Mouse (Mus musculus) skeletal muscle tissue, adult 2 months (tissue): ENCODE data around the gene Snap23.
"Not testable (repeated sequence)": the region's sequence is repeated elsewhere in the genome, so short reads cannot be mapped to it uniquely, and the experiment has no call there.

Experiments used
- DNase-seq: peaks from one replicate; pipeline ENCODE4 v3.0.0-alpha.2; 2012; ENCODE audit warnings: low read depth, low spot score

The Snap23 gene

DNA sequence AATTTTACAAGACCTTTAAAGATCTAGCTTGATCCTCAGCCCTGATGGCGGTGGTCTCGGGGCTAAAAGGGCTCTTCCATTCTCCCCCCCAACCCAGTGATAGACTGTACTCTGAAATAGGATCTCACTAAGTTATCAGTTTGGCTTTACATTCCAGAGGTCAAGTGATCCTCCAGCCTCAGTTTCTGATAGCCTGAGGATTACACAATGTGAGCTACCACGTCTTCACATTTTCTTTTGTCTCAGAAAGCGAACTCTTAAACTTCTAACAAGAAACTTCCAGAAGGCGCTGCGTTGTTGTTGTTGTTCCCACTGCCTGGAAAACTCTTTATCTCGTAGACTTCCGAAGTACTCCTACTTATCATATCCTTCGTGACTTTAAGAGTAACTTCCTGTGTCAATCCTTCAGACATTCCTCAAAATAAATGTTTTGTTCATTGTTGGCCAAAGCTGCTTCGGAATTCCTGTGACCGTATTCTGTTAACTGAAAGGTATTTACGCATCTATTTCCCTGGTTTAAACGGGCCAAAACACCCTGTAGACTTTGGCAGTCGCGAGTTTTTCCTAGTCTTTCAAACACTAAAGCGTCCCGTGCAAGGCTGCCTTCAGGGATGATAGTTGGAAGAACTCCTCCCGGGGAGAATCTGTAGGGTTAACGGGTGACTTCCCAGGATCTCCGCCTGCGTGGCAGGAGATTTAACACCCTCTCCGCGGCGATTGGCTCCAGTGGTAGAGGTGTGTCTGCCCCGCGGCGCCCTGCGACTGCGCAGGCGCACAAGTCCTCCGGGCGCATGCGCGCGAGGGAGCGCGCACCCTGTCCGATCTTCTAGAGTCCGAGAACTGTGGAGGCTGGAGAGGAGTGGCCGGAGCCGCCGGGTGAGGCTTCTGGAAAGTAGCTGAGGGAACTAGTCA is at the start of gene Snap23:
Snap23 (plus strand) TSS at position 786 of the 912 bp plus-strand sequence.
- peak; percentile 99 for DNase-seq

DNA sequence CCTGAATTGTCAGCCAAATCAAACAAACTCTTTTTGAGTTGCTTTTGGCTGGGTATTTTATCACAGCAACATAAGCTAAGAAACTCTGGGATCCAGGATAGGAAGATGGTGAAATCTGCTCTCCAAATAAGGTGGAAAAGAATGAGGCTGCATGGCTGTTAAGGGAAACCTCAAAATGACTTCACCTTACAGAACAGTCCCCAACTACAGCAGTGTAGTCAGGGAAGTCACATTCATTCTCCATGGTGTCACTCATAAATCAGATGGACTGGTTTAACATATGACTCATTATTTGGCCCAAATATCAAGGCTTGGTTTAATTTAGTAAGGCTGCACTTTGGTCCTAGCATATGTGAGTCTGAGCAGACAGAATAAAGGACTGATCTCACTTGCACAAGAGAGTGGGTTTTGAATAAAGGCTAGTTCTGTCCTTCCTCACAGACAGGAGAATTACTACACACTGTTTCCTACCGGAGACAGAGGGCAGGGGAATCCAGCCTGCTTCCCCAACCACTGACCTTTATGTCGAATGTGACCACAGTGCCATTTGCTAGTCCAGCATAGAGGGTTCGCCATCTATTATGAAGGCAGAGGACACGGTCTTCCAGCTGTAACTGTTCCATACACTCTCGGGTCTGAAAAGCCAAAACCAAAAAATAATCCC is 48.8 kb upstream of the Snap23 start:
- peak; percentile 42 for DNase-seq

DNA sequence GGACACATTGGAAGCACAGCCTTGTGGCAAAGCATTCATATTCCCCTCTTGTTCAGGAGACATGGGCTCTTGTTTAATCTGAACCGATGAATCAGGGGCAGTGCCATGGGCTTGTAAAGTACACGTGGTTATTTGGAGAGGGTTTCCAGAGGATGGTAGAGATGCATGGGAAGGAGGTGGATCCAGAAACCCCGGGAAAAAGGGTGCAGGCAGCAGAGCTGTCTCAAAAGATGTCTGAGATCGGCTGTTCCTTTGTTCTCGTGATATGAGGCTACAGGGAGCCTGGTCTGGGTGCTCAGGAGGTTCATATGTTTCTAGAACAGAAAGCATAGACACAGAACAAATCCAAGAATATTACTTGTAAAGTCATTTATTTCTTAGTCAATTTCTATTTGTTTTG is 40.7 kb upstream of the Snap23 start:
- no peak for DNase-seq

DNA sequence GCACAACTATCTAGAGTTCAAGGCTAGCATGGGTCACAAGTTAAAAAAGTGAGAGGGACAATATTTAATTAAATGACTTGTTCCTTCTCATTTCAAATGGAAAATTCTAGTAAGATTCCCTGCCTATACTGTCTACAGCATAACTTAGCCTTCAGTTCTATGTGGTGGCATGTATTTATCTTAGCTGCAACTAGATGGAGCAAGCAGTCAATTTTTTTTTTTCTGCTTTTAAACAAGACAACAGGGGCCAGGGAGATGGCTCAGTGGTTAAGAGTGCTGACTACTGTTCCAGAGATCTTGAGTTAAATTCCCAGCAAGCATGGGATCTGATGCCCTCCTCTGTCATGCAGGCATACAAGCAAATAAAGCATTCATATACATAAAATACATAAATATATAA is 37.9 kb upstream of the Snap23 start:
- DNase-seq, result no peak

DNA sequence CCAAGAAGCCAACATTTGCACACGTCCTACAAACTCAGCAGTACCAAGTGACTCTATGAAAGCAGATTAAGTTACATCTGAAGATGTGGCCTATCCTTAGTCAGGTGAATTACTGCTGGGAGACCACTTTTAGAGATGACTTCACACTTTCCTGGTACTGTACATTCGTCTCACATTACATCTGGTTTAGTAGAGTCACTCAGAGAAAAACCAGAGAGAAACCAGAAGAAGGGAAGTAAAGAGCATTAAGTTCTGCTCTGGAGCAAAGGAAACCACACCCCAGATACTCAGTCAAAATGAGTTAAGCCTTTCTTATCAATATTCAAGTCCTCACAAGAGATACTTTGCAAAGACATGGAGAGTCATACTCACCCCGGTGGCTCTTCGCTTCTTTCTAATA is 36.2 kb upstream of the Snap23 start:
- DNase-seq, result peak; percentile 32

DNA sequence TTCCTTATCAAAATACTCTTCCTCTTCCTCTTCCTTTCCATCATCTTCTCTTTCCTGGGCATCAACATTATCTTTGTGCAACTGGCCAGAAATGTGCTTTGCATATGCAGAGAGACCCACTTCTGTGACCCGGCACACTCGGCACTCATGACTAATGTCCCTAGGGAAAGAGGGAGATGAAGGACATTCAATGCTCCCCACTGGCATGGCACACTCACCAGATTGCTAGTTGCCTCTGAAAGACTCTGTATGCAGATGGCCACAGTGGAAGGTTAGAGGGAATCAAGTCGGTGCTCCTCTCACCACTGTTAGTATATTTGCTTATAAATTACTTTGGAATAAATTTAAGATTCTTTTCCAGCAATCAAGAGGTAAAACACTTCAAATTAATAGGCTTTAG is 28.1 kb upstream of the Snap23 start:
- DNase-seq, result no peak

DNA sequence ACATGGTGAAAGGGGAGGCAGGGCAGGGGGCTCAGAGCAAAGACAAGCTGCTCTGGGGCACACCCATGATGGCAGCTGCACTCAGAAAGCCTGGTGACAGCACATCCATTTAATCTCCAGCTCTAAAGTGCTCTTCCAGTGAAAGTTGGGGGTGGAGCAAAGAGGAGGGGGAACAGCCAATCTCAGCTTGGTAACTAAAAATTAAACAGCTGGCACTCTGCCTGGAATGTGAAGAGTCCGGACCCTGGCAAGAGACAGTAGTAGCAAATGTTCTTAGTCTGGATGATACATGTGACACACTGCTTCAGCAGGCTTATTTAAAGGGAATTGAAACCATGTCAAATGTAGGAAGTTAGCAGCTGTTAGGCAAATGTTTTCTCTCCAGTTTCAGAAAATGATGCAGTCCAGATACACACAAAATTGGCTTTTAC is 27.7 kb upstream of the Snap23 start:
- DNase-seq, result peak; percentile 96

DNA sequence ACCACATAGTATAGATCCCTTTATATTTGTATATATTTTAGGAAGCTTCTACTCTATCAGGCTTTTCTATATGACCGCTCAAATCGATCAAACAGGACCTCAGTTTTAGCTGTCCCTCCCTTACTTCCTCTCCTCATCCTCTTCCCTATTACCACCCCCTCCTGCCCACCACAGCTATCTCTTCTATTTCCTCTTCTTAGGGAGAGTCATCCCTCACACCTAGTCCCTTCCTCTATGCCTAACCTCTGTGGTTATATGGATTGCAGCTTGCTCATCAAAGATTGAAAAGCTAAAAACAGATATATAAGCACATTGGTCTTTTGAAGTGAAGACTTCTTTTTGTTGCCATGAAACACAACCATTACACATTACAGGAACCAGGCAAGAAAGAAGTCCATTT is 22.7 kb upstream of the Snap23 start:
- no peak for DNase-seq

DNA sequence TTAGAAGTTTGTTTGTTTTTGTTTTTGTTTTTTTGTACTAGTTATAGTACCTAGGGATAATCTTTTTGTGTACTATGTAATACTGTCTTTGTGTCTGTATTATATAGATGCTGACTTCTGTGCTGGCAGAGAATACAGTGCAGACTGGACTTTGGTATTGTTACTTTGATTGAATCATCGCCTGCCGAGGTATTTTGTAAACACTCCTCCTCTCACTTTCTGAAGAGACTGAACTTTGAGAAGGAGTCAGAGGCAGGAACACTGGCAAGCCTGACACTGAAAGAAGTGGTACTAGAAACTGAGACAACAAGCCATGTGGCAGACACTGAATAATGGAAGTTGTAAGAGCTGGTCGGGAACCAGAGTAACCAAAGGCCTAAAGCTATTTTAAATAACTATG is 10.6 kb upstream of the Snap23 start:
- DNase-seq, result no peak

DNA sequence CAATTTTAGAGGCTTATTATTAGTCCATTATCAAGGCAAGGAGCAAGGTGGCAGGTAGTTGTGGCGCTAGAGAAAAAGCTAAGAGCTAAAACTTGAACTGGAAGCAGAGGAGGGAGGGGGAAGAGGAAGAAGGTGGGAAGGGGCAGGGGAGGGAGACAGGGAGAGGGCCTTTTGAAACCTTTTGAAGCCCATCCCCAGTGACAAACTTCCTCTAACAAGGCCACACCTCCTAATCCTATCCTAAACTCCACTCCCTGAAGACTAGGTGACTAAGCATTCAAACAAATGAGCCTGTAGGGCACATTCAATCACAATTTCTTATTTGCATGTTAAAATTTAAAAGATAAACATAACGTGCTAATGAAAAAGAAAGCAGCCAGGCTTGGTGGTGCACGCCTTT is 8.7 kb upstream of the Snap23 start:
- no peak for DNase-seq

DNA sequence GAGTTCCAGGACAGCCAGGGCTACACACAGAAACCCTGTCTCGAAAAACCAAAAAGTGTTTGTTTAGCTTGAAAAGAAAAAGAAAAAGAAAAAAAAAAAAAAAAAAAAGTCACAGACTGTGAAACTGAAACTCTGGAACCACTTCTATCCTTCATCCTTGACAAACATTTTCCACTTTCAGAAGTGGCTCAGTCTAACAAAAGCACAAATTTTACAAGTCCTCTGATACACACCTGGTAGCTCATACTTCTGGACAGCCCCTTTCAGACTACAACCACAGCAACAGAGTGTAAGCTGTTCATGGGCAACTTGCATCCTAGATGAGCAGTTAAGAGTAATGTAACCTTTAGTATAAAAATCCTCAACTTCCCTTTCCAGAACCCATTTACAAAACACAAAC is 5.9 kb upstream of the Snap23 start:
- DNase-seq, result no peak

DNA sequence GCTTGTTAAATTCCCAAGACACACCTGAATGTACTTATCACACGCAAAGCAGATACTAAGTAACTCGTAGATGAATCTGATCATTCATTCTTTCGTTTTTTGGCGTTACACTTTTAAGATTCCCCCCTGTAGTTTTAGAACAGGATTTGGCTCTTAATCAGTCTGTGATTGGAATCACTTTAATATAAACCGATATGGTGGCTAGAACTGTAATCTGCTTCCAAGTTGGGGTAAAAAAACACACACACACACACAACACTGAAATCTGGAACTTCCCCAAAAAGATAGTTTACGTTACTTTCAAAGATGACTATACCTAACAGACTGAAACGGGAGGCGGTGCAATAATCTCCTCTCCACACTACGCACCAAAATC is 4.6 kb upstream of the Snap23 start:
- no peak for DNase-seq

DNA sequence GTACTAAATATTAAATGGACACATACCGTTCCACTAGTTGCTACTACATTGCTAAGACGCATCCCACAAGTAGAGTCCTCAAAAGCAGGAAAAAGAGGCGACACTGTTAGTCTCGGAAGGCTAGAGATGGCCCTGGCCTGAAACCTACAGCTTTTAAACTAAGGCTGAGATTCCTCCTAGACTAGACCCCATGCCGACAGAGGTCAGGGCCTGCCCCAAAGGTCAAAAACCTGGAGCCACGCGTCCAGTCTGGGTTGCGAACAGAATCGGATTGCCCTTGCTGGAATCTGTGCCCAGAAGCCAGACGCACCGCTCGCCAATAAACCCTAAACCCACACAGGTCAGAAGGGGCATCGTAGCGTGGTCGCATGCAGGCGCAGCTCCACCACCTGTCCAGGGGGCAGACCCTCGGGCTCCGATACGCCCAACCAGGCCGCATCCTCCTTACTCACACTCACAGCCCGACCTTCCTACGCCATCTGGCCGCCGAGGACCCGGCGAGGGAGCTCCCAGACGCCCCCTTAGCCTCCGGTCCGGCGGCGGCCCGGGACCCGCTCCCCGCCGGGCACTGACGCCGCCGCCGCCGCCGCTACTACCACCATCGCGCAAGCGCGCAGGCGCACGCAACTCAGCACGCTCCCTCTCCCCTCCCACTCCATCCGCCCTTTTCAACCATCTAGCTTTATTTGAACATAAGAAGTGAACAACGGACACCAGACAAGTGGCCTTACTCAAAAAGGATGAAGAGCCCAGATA is 4.1 kb upstream of the Snap23 start, which contains the start of gene Zfp106:
Zfp106 (minus strand) TSS at position 609 of the 756 bp plus-strand sequence.
- peak; percentile 91 for DNase-seq

DNA sequence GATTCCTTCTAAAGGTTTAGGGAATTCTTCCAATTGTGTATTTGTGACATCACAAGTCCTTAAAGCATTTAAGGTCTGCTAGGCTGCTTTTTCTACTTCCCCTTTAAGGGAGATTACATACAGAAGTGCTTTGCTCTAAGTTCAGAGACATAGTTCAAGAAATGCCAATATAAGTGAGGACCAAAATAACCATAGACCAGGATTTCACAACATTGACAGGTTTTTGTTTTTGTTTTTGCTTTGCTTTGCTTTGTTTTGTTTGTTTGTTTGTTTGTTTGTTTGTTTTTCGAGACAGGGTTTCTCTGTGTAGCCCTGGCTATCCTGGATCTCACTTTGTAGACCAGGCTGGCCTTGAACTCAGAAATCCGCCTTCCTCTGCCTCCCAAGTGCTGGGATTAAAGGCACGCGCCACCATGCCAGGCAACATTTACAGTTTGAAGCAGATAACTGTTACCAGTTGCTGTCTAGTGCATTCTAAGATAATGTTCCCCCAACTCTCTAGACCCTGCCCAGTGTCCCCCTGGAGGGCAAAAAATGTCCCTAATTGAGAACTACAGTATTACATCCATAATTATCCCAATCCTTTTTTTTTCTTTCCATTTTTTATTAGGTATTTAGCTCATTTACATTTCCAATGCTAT is 2.8 kb upstream of the Snap23 start:
- not testable (repeated sequence) for DNase-seq

DNA sequence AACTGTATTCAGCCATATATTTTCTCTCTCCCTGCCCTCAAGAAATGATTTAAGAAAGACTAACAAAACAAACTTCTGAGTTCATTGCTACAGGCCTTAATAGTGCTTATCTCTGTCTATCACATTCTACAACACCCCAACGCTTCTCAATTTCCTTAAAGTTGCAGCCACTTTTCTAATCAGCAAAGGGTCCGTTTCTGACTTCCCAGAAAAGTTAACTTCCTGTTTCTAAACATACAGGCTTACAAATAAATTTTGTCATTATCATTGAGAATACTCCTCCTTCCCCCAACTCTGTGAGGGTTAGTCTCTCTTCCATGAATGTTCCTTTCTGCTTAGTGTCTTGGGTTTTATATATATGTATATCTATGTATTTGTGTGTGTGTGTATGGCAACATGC is 2.1 kb upstream of the Snap23 start:
- DNase-seq, result no peak

DNA sequence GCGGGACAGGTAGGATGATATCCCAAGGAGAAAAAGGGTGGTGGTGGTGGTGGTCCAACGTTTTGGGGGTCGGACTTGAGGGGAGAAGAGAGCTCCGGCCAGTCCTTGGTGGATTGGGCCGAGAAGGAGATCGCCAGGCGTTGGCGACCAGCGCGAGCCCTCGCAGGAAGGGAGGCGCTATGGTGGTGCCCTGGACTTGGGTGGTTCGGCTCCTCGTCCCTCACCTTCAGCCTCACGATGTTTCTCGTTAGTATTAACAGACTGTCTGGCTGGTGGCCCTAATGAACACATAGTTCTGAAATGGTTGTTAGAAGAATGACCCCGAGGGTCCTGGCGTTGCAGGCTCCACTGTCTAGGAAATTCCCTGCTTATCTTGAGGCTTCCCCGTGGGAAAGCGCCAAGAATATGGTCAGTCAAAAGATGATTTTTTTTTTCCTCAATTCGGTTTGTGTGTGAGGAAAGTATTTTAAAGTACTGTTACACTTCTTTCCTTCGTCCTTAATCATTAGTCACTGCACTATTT is 388 bp downstream of the Snap23 start:
- DNase-seq, result no peak

DNA sequence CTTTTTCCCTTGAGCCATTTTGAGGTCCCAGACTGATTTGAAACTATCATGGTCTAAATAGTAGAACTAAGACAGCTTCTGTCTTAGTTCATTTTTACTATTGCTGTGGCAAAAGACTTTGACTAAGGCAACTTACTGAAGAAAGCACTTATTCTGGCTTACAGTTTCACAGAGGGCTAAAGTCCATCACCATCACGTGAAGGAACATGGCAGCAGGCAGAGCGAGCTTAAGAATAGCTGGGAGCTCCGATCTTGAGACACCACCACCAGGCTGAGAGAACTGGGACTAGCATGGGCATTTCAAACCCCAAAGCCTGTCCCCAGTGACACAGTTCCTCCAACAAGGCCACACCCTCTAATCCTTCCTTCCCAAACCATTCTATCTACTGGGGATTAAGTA is 3.6 kb downstream of the Snap23 start:
- DNase-seq, result no peak

DNA sequence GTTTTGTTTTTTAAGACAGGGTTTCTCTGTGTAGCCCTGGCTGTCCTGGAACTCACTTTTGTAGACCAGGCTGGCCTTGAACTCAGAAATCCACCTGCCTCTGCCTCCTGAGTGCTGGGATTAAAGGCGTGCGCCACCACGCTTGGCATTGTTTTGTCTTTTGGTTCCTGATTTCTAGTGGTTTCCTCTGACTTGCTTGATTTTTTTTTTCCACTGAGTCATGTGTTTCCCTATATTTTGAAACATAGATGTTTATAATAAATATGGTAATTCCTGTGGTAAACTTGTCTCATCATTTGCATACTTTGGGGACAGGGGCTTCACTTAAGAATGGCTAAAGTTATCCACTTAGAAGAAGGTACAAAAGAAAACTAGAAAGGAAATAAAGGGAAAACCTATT is 4.7 kb downstream of the Snap23 start:
- DNase-seq, result not testable (repeated sequence)

DNA sequence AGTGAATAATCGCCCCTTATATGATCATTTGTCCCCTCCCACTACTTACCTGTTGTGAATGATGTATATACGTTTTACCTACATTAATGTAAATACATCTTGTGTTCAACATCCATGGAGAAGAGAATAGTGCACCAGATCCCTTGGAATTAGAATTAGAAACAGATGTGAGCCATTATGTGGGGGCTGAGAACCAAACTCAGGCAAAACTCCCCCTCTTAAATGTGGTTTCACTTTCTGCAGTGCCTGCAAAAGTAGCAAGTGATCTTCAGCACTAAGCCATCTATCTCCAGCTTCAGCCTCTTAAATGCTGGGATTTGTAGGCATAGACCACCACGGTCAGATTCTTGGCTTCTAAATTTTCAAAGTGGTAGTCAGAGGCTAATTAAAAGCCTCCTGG is 7.7 kb downstream of the Snap23 start:
- no peak for DNase-seq

DNA sequence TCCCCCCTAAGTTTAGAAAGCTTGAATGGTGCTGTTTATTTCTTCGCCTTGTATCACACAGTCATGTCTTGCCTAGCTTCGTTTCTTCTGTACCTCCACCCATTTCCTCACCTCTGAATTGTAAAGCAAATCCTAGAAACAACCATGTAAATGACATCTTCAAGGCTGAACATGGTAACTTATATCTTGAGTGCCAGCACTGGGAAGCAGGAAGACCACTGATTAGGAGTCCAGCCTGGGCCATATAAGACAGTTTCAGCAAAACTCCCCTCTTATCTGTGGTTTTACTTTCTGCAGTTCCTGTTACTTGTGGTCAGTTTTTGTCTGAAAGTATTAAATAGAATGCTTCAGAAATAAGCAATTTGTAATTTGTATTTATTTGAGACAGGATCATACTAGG is 8.5 kb downstream of the Snap23 start:
- no peak for DNase-seq

DNA sequence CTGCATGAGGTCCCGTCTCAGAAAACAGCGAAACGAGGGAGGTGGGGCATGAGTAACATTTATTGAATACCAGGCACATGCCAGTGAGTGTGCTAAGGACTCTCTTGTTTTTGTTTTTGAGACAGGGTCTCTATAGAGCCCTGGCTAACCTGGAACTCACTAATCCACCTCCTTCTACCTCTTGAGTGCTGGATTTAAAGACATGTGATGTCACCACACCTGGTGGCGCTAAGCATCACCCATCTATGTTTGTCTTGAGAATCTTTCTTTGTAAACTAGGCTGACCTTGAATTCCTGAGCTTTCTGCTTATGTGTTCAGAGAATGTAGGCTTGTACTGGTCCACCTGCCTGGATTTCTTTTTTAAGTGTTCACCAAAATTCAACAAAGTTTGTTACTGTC is 10.3 kb downstream of the Snap23 start:
- DNase-seq, result no peak

DNA sequence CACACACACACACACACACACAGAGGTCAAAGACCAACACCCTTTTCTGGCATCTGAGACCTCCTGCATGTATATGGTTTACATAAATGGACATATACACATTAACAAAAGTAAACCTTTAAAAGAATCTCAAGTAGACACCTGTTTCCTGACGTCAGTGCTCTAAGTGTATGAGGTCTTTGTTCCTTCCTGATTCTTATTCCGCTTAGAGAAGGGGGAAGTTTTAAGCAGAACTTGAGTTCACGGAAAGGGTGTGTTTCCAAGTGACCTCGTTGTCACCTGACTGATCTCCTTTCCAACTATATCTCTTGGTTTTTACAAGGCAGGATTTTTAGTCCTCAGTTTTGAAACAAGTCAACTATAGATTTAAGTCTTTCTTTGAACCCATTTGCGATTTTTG is 10.8 kb downstream of the Snap23 start:
- DNase-seq, result peak; percentile 37
